Mouse (Mus musculus) T-helper 1 cell (primary cell): ENCODE results near the gene Mgea5.

Source experiments
- in situ Hi-C: fragments of 300-600 bp; cut with MboI, MseI; formaldehyde crosslinking; loops from one replicate; pipeline ENCODE4 v1.15.1; 2025; ENCODE audit warnings: high pct_unique_total_duplicates

Mgea5 gene

GRCm38 (mm10) chr19:45734191-45734590, 49.4 kb downstream of the Mgea5 start:
- in situ Hi-C loops = no loop called here

GRCm38 (mm10) chr19:45733564-45733963, 50.1 kb downstream of the Mgea5 start:
- in situ Hi-C loops = no loop called here

- in situ Hi-C loops = no loop called here
Measured at GRCm38 (mm10) chr19:45731658-45732057, 52.0 kb downstream of the Mgea5 start.

- in situ Hi-C loops = no loop called here
Measured at GRCm38 (mm10) chr19:45730042-45730441, 53.6 kb downstream of the Mgea5 start.

GRCm38 (mm10) chr19:45727231-45727630, 56.4 kb downstream of the Mgea5 start:
- in situ Hi-C loops = loop anchor here (5.0 kb wide), 1 partner anchor 50 kb away; no protein-coding TSS in a partner anchor

GRCm38 (mm10) chr19:45725677-45726277, 57.9 kb downstream of the Mgea5 start:
- in situ Hi-C loops = loop anchor here (5.0 kb wide), 1 partner anchor 48 kb away; no protein-coding TSS in a partner anchor

GRCm38 (mm10) chr19:45722188-45722587, 61.4 kb downstream of the Mgea5 start:
- in situ Hi-C loops = no loop called here

GRCm38 (mm10) chr19:45718286-45718685, 65.4 kb downstream of the Mgea5 start:
- in situ Hi-C loops = no loop called here

- in situ Hi-C loops = no loop called here
Measured at GRCm38 (mm10) chr19:45717493-45718220, 66.0 kb downstream of the Mgea5 start.

- in situ Hi-C loops = no loop called here
Measured at GRCm38 (mm10) chr19:45708704-45709103, 74.9 kb downstream of the Mgea5 start.
